17 mouse cellular contexts compared by ENCODE assay signal in genomic region chr11:6048208-6048607, GRCm38 (mm10). TPM values are rescaled to one million over a fixed set of nuclear protein-coding genes. Genes with fewer than 3 reads are reported as not detected.
DNase-seq lines count a peak whose midpoint lies in the region; ATAC-seq lines count a peak whose summit lies in the region.
"Had no signal": no experiment of that assay in that cellular context is flagged by ENCODE, and none has a peak within 500 bp of the region (broad histone marks: within the 10 kb centered on the region; RNA-seq: fewer than 3 reads in every experiment).

No protein-coding gene starts in this region.

- ATAC-seq in frontal cortex, adult (ENCODE audit: low TSS enrichment) = peak; percentile 75
- peak; percentile 42; the same call in 1 of the 2 replicates for ATAC-seq in common myeloid progenitor, adult 5-6 weeks (replicated peaks; ENCODE audit: low read depth, poor library complexity, severe bottlenecking)
- ATAC-seq in megakaryocyte progenitor cell, adult 5-6 weeks (replicated peaks; ENCODE audit: poor library complexity) = peak; percentile 31
- no peak for ATAC-seq in inflammation-experienced regulatory T-cells, adult 6 months
- ATAC-seq: forebrain, embryonic 14.5 days; forebrain, embryonic 16.5 days had no signal

- DNase-seq in frontal cortex, postnatal 10 days (ENCODE audit: low spot score in 2 of 2) = no peak
- peak; percentile 93 for DNase-seq in 416B (ENCODE audit: low read depth)
- DNase-seq in layer of hippocampus, adult 9-11 months = no peak
- DNase-seq: adrenal gland, adult 2 months; adrenal gland, postnatal 10 days; adrenal gland, postnatal 25 days; cerebellum, adult 11-12 months; cerebellum, adult 9-10 months; cerebellum, postnatal 25 days; embryo, embryonic 11 days had no signal

RNA-seq across cellular contexts. Expression of gene Camk2b, which starts 18.0 kb away (rescaled TPM):
- total RNA-seq in common myeloid progenitor, adult 5-6 weeks (2017) = 1.9 and 2.0 TPM in 2 replicates
- 1.2 and 1.8 TPM in 2 replicates for total RNA-seq in megakaryocyte progenitor cell, adult 5-6 weeks (2015)
- 0.83 and 1.7 TPM in 2 replicates for total RNA-seq in megakaryocyte progenitor cell, adult 5-6 weeks (2017)
- 10 to 100 TPM in 2 of 3 experiments, 1 to 10 TPM in 1; 5.3 to 16.7 (median 11.0) TPM for polyA plus RNA-seq in inflammation-experienced regulatory T-cells, adult 6 months (2017; shearing (Covaris generic))
- polyA plus RNA-seq: erythroblast, embryonic 14.5 days had no signal
